Mouse (Mus musculus) CH12.LX (cell line): ENCODE data around the gene Ppef1. TPM values are rescaled to one million over a fixed set of nuclear protein-coding genes. Genes with fewer than 3 reads are reported as not detected.

Experiments
- DNase-seq: peaks from one replicate; pipeline ENCODE4 v3.0.0-alpha.2; 2013; ENCODE audit errors: extremely low read depth
- H3K27ac ChIP-seq: 2 replicates; pipeline ENCODE4 v1.5.1; 2012; ENCODE audit warnings: low read depth, mild to moderate bottlenecking, control low read depth, moderate library complexity; ENCODE audit not compliant: insufficient read depth
- H3K27me3 ChIP-seq: replicated peaks from 2 replicates; pipeline ENCODE3; 2012; ENCODE audit warnings: inconsistent platforms
- H3K36me3 ChIP-seq, 2 experiments: replicated peaks in 1 of 2; 2 replicates each; pipeline versions ENCODE3 to v1.6.1; 2012; ENCODE audit warnings: inconsistent platforms in 1 of 2, low read length in 1 of 2, mild to moderate bottlenecking in 1 of 2, mixed read lengths in 1 of 2, moderate library complexity in 1 of 2; ENCODE audit not compliant: control insufficient read depth in 1 of 2, insufficient read depth in 1 of 2
- H3K4me1 ChIP-seq, 2 experiments: 2 replicates each; pipeline ENCODE4 v1.6.1; 2012; ENCODE audit warnings: inconsistent platforms in 1 of 2, moderate library complexity in 1 of 2; ENCODE audit not compliant: insufficient read depth in 2 of 2, control insufficient read depth in 1 of 2
- H3K4me2 ChIP-seq: 2 replicates; pipeline ENCODE4 v1.6.1; 2012; ENCODE audit warnings: low read depth, mild to moderate bottlenecking, control low read depth; ENCODE audit not compliant: poor library complexity, insufficient read depth, severe bottlenecking
- H3K4me3 ChIP-seq, 3 experiments: fragments of 150-350 bp in 1 of 3; sonication (generic) in 1 of 3; replicated peaks in 1 of 3; 2 replicates each; pipeline versions ENCODE3 to v1.5.1; 2011 to 2012; ENCODE audit warnings: low read depth in 2 of 3, low read length in 2 of 3, mild to moderate bottlenecking in 2 of 3, moderate library complexity in 2 of 3, control low read depth in 1 of 3, improper control_type of control experiment in 1 of 3, inconsistent platforms in 1 of 3, mixed read lengths in 1 of 3; ENCODE audit not compliant: poor library complexity in 1 of 3
- H3K79me2 ChIP-seq: replicated peaks from 2 replicates; pipeline ENCODE4 v1.6.1; 2012; ENCODE audit warnings: mild to moderate bottlenecking, moderate library complexity; ENCODE audit not compliant: control insufficient read depth, poor library complexity, insufficient read depth, severe bottlenecking; ENCODE audit errors: extremely low read depth
- H3K9ac ChIP-seq: 2 replicates; pipeline ENCODE4 v1.6.1; 2012; ENCODE audit warnings: low read depth, mild to moderate bottlenecking, control low read depth, moderate library complexity; ENCODE audit not compliant: insufficient read depth
- H3K9me3 ChIP-seq: replicated peaks from 2 replicates; pipeline ENCODE3; 2012; ENCODE audit warnings: low read length, inconsistent platforms, mixed read lengths
- BHLHE40 ChIP-seq: IDR thresholded peaks from 2 replicates; pipeline ENCODE4 v1.6.1; 2011; ENCODE audit warnings: mild to moderate bottlenecking, low read depth, low read length, improper control_type of control experiment
- CHD1 ChIP-seq: IDR thresholded peaks from 2 replicates; pipeline ENCODE4 v1.6.1; 2012; ENCODE audit warnings: low read depth, low read length, improper control_type of control experiment, inconsistent platforms
- CHD2 ChIP-seq: IDR thresholded peaks from 2 replicates; pipeline ENCODE4 v1.6.1; 2011; ENCODE audit warnings: low read length, improper control_type of control experiment
- CTCF ChIP-seq, 2 experiments: IDR thresholded peaks in 1 of 2; conservative IDR thresholded peaks in 1 of 2; 2 replicates each; pipeline ENCODE4 v1.5.1; 2011 to 2012; ENCODE audit warnings: low read depth in 2 of 2, low read length in 2 of 2, improper control_type of control experiment in 1 of 2, inconsistent platforms in 1 of 2, mild to moderate bottlenecking in 1 of 2, moderate library complexity in 1 of 2
- ELF1 ChIP-seq: IDR thresholded peaks from 2 replicates; pipeline ENCODE4 v1.6.1; 2014; ENCODE audit warnings: low read depth, mild to moderate bottlenecking, inconsistent platforms, low read length, improper control_type of control experiment
- GABPA ChIP-seq: IDR thresholded peaks from 2 replicates; pipeline ENCODE4 v1.6.1; 2012; ENCODE audit warnings: low read depth, low read length, improper control_type of control experiment, inconsistent platforms; ENCODE audit not compliant: insufficient replicate concordance
- HCFC1 ChIP-seq: IDR thresholded peaks from 2 replicates; pipeline ENCODE4 v1.6.1; 2012; ENCODE audit warnings: low read depth, mild to moderate bottlenecking, inconsistent platforms, low read length, improper control_type of control experiment
- IRF4 ChIP-seq: IDR thresholded peaks from 2 replicates; pipeline ENCODE4 v1.6.1; 2014; ENCODE audit warnings: low read depth, mild to moderate bottlenecking, inconsistent platforms, low read length, improper control_type of control experiment
- JUN ChIP-seq: IDR thresholded peaks from 2 replicates; pipeline ENCODE4 v1.6.1; 2011; ENCODE audit warnings: low read depth, mild to moderate bottlenecking, low read length, improper control_type of control experiment, moderate library complexity; ENCODE audit not compliant: insufficient read depth
- KAT2A ChIP-seq: IDR thresholded peaks from 2 replicates; pipeline ENCODE4 v1.6.1; 2012; ENCODE audit warnings: low read length, improper control_type of control experiment, inconsistent platforms; ENCODE audit not compliant: insufficient replicate concordance
- MAFK ChIP-seq: IDR thresholded peaks from 2 replicates; pipeline ENCODE4 v1.6.1; 2011; ENCODE audit warnings: low read length, improper control_type of control experiment; ENCODE audit not compliant: insufficient replicate concordance
- MAZ ChIP-seq: IDR thresholded peaks from 2 replicates; pipeline ENCODE4 v1.6.1; 2012; ENCODE audit warnings: low read depth, mild to moderate bottlenecking, inconsistent platforms, low read length, improper control_type of control experiment, moderate library complexity
- MEF2A ChIP-seq: IDR thresholded peaks from 2 replicates; pipeline ENCODE4 v1.6.1; 2014; ENCODE audit warnings: low read depth, mild to moderate bottlenecking, inconsistent platforms, low read length, improper control_type of control experiment, borderline replicate concordance
- NELFE ChIP-seq: IDR thresholded peaks from 2 replicates; pipeline ENCODE4 v1.6.1; 2011; ENCODE audit warnings: low read depth, low read length, improper control_type of control experiment
- PAX5 ChIP-seq: IDR thresholded peaks from 2 replicates; pipeline ENCODE4 v1.6.1; 2012; ENCODE audit warnings: low read length, inconsistent platforms, mixed read lengths
- POLR2A ChIP-seq: IDR thresholded peaks from 2 replicates; pipeline ENCODE4 v1.6.1; 2011; ENCODE audit warnings: low read depth, mild to moderate bottlenecking, improper control_type of control experiment, low read length
- RAD21 ChIP-seq: IDR thresholded peaks from 2 replicates; pipeline ENCODE4 v1.6.1; 2011; ENCODE audit warnings: low read depth, mild to moderate bottlenecking, low read length, improper control_type of control experiment, moderate library complexity
- SMC3 ChIP-seq: IDR thresholded peaks from 2 replicates; pipeline ENCODE4 v1.6.1; 2011; ENCODE audit warnings: low read depth, low read length, improper control_type of control experiment
- TBP ChIP-seq: conservative IDR thresholded peaks from 2 replicates; pipeline ENCODE4 v1.6.1; 2011; ENCODE audit warnings: low read depth, low read length, improper control_type of control experiment
- UBTF ChIP-seq: IDR thresholded peaks from 2 replicates; pipeline ENCODE4 v1.6.1; 2012; ENCODE audit warnings: low read depth, mild to moderate bottlenecking, inconsistent platforms, low read length, improper control_type of control experiment, moderate library complexity
- USF2 ChIP-seq: conservative IDR thresholded peaks from 2 replicates; pipeline ENCODE4 v1.6.1; 2011; ENCODE audit warnings: low read depth, low read length, improper control_type of control experiment
- ZKSCAN1 ChIP-seq: IDR thresholded peaks from 2 replicates; pipeline ENCODE4 v1.6.1; 2012; ENCODE audit warnings: low read depth, inconsistent platforms, low read length, improper control_type of control experiment, borderline replicate concordance
- ZMIZ1 ChIP-seq: IDR thresholded peaks from 2 replicates; pipeline ENCODE4 v1.6.1; 2012; ENCODE audit warnings: low read depth, mild to moderate bottlenecking, inconsistent platforms, low read length, improper control_type of control experiment
- ZNF384 ChIP-seq: IDR thresholded peaks from 2 replicates; pipeline ENCODE4 v1.6.1; 2012; ENCODE audit warnings: low read depth, low read length, improper control_type of control experiment, inconsistent platforms
- dilution Hi-C: fragments of 300-500 bp; cut with MboI; formaldehyde crosslinking; loops from 2 replicates; pipeline ENCODE4 v1.14.3; 2020; ENCODE audit warnings: low sequenced_read_pairs; ENCODE audit not compliant: extremely low pct_unique_long_range_greater_than_20kb, extremely low pct_ligation_motif_present
- in situ Hi-C: fragments of 300-500 bp; cut with MboI; formaldehyde crosslinking; loops from 3 replicates; pipeline ENCODE4 v1.14.3; 2019; ENCODE audit warnings: low sequenced_read_pairs, low pct_ligation_motif_present, low pct_unique_long_range_greater_than_20kb, mixed read lengths
- polyA plus RNA-seq: library from polyadenylated mRNA; unstranded; fragments of >175 nt; gene quantifications from 2 replicates; pipeline ENCODE4 v1.2.1, GENCODE M21; 2012; ENCODE audit warnings: low read depth; ENCODE audit not compliant: insufficient read length
- total RNA-seq, 2 experiments: library from RNA; depleted of rRNA; stranded (reverse); fragments of 300-350 nt in 1 of 2; fragments of >200 nt in 1 of 2; gene quantifications; 2 replicates each; pipeline ENCODE4 v1.2.3; 2012 to 2014

The Ppef1 gene
- total and polyA plus RNA-seq, 3 experiments: 0.34 to 2.8 (median 1.5) TPM

DNA sequence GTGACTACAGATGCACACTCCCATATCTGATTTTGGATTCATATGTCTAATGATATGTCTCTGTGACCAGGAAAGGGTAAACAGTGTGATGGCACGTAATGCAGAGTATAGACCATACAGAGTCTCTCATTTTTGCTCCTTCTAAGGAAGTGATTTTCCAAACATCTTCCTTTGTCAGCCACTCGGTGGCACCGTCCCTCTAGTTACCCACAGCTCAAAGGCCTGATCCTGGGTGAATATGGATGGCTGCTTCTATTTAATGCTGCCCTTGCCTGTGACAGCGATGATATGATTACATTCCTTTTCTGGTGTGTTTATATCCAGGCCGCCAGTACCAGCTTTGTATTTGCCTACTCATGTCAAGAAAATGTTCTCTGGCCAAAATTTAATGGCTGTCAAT, 152.0 kb downstream of the Ppef1 start:
- Histone ChIP-seq H3K4me1 (peaks cover 0 to 4% of the 10 kb centered on the region in 2 experiments; a peak in 1 of 4 replicates), H3K27ac (no peak overlapping the region), H3K36me3 (peaks cover 10 to 45% of the 10 kb centered on the region in 2 experiments), H3K27me3 (no peaks in the 10 kb centered on the region), H3K9me3 (no peaks in the 10 kb centered on the region), H3K79me2 (no peaks in the 10 kb centered on the region), H3K4me2 (no peak overlapping the region), H3K9ac (no peak overlapping the region), H3K4me3 (no peak overlapping the region)
- in situ Hi-C loops (loop anchor here (25.0 kb wide), 1 partner anchor 454 kb away; no protein-coding TSS in a partner anchor), dilution Hi-C loops (no loop called here)
- TF ChIP-seq MAZ (no peak), IRF4 (no peak), HCFC1 (no peak), ZNF384 (no peak), SMC3 (peak; percentile 49), MEF2A (no peak), NELFE (no peak), ZKSCAN1 (no peak), USF2 (no peak), RAD21 (peak; percentile 48), CHD1 (no peak), GABPA (no peak), BHLHE40 (no peak), PAX5 (no peak), KAT2A (no peak), MAFK (no peak), JUN (no peak), TBP (no peak), CHD2 (no peak), CTCF (conservative IDR thresholded peaks at IDR 0.05 in 1 of 2, IDR thresholded peaks at IDR 0.05 in 1 of 2; ENCODE audit: low read depth in 2 of 2, low read length in 2 of 2) (peak in 1 of 2 experiments; percentile 46; a peak in 2 of 4 replicates), ELF1 (no peak), POLR2A (no peak), UBTF (no peak), ZMIZ1 (no peak)
- DNase-seq: no peak

Other genes starting within 250 kb of the Ppef1 start
- 9.1 and 10.1 TPM in 2 replicates for gene Phka2, start 233.6 kb downstream of the Ppef1 start, total RNA-seq (2012; rRNA removed)
- 7.5 and 8.2 TPM in 2 replicates for gene Phka2, start 233.6 kb downstream of the Ppef1 start, total RNA-seq (2014; rRNA removed)
- gene Phka2, start 233.6 kb downstream of the Ppef1 start, polyA plus RNA-seq: 12.4 and 12.5 TPM in 2 replicates
- not detected in 2 replicates for gene Rs1, start 32.2 kb upstream of the Ppef1 start, total RNA-seq (2012; rRNA removed)
- gene Rs1, start 32.2 kb upstream of the Ppef1 start, total RNA-seq (2014; rRNA removed): not detected in 2 replicates
- not detected in 2 replicates for gene Rs1, start 32.2 kb upstream of the Ppef1 start, polyA plus RNA-seq
- 0.08 TPM in 1 of 2 replicates, not detected in the other for gene Gja6, start 171.3 kb upstream of the Ppef1 start, total RNA-seq (2012; rRNA removed)
- 0.35 TPM in 1 of 2 replicates, not detected in the other for gene Gja6, start 171.3 kb upstream of the Ppef1 start, total RNA-seq (2014; rRNA removed)
- not detected in 2 replicates for gene Gja6, start 171.3 kb upstream of the Ppef1 start, polyA plus RNA-seq